Mouse (Mus musculus): ENCODE measurements around the gene Prom1.
A peak's percentile ranks its signal among the peaks of the same experiment; 100 is the strongest.

The Prom1 gene

DNA sequence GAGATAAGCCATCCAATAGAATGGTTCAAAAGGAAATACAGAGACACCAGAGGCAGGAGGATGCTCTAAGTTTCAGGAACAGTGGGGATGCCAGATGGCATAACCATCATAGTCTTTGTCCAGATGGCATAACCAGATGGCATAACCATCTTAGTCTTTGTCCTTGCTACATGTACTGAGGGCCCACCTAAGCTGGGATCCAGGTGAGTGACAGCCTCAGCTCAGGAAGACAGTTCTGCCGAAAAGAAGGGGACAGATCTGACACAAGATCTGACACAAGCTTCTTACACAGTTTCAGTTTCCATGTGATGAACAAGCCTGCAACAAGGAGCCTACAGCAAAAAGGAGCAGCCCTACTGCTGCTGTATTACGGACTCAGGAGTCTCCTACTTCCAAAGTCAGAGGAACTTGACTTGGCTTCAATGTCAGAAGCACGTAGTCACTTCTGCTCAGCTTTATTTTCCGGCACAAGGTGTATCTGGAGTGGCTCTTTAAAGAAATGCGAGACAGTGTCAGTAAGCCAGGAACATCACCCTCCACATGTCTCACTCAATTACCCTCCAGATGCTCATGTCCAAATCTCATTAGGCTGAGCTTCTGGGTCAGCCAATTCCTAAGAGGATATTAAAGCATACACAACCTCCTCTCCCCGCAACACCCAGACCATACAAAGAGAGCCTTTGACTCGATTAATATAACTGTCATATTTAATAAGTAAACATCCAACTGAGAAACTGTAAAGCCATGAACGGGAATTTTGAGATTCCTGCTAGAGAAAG, 21.4 kb downstream of the Prom1 start:
- DNase-seq: no peak

- no peak for DNase-seq
Measured at GRCm38 (mm10) chr5:44075432-44075831, 26.4 kb downstream of the Prom1 start.

DNA sequence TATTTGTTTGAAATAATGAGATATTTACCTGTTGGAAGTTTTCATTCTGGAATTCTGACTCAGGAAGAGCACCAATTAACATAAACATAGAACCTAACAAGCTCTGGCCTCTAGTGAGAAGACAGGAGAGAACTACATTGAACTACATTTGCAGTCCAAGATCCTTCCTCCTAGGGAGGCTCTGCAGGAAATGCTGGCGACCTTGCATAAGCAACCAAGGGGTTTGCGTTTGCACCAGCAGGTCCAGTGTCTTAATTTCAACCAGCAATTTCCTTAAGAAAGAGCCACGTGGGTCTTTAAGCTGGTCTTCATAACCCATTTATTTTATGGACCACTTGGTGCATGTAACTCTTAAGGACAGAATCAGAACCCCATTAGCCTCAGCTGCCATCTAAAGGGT, 28.2 kb downstream of the Prom1 start:
- DNase-seq: no peak

DNA sequence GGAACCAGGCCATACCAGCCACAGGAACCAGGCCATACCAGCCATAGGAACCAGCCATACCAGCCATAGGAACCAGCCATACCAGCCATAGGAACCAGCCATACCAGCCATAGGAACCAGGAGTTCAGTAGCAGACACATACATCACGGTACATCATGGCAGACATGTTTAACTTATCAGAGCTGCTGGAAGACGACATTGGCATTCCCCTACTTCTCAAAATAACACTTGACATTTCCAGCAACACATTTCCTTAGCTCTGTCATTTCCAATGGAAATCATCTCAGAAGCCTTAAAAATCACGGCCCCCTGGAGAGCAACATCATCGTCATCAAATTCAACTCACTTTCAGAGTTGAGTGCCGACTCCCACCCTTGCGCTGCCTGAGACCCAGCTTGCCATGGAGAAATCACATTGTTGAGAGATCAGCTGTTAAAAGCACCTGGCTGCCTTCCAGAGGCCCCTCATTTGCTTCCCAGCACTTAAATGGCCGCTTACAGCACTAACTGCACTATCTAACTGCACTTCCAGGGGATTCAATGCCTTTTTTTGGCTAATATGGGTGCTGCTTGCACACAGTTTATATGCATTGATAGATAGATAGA, 31.2 kb downstream of the Prom1 start:
- no peak for DNase-seq

- no peak for DNase-seq
Measured at GRCm38 (mm10) chr5:44058258-44058657, 43.6 kb downstream of the Prom1 start.

GRCm38 (mm10) chr5:44050213-44050612, 51.6 kb downstream of the Prom1 start:
- no peak for DNase-seq

- no peak for DNase-seq
Measured at GRCm38 (mm10) chr5:44049395-44049976, 52.3 kb downstream of the Prom1 start.

DNA sequence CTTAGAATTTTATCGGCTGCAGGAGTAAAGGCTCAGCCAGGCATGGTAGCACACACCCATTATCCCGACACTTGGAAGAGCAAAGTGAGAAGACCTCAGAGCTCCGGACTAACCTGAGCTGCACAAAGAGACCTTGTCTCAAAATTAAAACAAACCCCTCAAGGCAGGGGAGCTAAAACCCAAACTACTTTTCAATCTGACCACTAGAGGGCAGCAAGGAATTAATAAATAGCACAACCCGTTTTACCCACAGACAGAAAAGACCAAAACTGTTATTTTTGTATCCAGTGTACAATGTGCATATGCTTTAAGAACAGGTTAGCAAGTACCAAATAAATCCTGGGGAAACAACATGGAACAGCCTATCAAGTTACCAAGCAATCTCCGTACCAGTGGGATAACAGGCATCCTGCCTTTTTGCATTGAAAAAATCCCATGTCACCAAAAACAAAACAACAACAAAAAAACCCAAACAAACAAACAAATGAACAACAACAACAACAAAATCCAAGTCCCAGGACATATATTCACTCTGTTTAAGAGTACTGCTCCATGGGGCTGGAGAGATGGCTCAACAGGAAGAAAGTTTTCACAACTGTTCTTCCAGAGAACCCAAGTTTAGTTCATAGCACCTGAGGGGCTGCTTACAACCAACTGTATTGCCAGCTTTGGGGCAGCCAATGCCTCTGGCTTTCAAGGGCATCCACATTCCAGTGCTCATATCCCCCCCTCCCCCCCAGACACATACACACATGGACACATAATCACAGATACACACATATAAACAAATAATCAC, 53.1 kb downstream of the Prom1 start:
- no peak for DNase-seq

DNA sequence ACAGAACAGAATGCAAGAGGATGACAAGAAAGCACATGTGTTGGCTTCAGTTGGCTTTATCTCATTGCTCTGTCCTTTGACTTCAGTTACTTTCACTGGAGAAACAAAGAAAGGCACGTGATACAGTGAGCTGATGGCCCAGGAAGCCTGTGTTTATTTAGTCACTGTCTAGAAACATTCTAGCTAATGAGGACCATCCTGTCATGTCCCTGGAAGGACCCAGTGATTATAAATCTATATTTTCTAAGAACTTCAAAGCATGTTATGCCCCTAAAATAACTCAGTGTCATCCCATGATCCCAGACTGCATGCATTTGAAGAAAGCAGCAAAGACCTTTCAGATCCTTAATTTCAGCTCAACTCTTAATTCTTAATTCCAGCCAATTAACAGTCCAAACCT, 60.1 kb downstream of the Prom1 start:
- DNase-seq: no peak

DNA sequence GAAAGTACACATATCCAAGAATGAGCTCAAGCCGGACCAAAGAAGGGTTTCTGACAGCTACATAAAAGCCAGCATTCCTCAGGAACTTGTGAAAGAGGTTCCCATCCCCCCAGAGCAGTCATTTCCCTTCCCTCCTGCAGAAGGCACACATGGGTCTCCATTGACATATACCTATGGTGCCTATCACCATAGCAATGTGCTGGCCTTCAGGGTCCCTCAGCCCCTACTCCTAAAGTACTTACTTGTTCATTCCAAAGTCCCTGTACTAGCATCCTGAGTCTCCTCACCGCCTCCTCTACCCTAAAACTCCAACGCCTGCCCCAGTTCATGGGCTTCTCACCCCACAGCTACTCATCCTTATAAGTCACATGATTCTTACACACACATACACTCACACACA, 60.8 kb downstream of the Prom1 start:
- no peak for DNase-seq

DNA sequence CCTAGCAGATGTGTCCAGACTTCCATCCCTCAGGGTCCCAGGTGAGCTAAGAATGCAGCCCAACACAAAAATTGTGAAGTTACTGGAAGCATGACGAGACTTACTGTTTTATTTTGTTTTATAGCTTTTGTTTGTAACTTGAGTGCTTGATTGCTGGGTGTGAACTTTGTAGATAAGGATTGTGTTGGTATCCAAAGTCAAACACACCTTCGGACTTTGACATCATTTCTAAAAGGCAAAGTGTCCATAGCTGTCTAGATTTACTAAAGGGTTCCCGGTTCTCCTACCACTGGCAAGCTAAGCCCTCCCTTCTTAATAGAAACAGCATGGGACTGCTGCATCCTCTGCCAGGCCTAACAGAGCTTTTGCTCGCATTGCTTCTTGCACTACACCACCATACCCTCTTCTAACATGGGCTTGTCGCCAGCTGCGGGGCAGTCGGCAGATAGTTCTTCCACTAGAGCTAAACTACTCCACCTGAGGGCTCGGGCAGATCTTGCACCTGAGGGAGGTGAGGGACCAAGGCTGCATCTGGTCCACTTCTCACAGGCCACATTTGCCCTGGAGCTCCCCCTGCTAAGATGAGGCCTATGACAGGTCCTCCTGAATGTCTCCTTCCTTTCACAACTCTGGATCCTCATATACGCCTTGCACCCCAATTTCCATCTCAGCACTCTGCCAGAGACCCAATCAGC, 103.4 kb downstream of the Prom1 start:
- no peak for DNase-seq

- no peak for DNase-seq
Measured at GRCm38 (mm10) chr5:43997626-43998025, 104.2 kb downstream of the Prom1 start.

DNA sequence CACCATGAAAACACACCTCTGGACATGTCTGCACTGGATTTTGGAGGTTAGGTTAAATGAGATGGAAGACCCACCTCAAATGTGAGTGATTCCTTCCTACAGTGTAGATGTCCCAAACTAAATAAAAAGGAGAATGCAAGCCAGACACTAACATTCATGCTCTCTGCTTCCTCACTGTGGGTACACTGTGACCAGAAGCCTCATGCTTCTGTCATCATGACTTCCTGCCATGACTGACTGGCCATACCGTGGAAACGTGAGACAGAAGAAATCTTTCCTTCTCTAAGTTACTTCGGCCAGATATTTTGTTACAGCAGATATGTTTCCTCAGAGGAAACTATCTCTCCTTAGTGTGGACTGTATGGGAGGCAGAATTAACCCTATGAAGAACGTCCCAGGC, 105.7 kb downstream of the Prom1 start:
- no peak for DNase-seq

- no peak for DNase-seq
Measured at GRCm38 (mm10) chr5:43994981-43995380, 106.9 kb downstream of the Prom1 start.

DNA sequence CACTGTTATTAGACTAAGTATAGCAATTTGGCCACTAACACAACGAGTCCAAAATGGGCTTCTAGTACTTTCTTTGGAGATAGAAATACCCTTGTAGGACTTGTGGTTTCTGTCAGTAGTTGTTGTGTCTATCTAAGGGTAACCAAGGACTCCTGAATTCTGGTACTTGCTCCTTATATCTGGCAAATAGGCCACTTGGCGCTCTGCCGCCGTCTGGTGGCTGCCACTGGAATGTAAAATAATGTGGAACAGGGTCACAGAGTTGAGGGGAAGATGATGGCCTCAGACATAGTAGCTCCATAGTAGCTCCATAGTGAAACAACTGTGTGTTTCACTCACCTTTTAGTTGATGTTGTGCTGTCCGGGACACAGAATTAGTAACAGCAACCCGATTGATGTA, 111.5 kb downstream of the Prom1 start:
- DNase-seq: peak; percentile 20

DNA sequence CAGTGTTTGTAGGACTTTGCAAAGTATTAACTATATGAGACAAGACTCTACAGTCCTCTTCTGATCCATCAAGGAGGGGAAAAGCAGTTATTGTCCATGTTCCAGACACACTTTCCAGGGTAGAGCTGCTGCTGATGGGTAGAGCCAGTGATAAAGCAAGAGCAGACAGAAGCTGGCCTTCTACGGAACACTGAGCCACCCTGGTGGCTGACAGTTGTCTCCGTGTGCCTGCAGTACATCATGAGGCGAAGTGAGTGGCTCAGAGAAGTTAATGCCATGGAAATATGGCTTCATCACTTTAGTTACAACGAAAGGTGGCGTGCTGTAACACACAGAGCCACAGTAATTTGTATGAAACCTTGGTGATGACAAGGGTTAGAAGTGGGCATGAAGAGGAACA, 112.8 kb downstream of the Prom1 start:
- DNase-seq: no peak

DNA sequence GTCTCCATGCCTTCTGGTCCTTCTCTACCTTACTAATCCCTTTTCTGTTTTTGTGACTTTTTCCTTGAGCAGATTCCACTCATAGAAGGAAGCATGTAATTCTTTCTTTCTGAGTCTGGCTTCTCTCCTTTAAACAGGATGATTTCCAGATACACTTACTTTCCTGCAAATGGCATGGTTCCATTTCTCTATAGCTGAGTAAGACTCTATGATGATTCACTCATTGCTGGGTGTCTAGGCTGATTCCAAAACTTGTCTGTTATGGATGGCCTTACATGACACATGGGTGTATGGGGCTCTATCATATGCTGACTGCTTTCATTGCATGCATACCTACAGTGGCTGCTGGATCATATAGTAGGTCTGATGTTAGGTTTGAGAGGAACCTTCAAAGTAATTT, 115.6 kb downstream of the Prom1 start:
- DNase-seq: no peak

- no peak for DNase-seq
Measured at GRCm38 (mm10) chr5:43982896-43983295, 118.9 kb downstream of the Prom1 start.

DNA sequence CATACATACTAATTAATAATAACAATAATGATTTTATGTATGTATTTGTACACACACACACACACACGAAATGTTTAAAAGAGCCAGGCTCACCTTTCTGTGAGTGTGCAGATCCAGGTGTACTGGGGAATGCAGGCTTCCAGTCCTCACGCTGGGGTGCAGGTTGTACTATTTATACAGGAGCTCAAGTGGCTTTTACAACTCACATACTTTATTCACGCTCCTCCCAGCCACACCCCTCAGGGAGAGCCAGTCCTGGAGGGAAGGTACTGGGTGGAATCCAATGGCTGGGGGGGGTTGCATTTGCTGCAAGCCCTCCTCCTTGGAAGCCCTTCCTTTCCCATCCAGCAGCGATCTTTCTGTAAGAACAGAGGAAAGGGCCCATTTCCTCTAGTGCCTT, 120.2 kb downstream of the Prom1 start, which contains the start of gene Fgfbp1:
Gene Fgfbp1, minus strand, starts transcription at position 160 of the 400 bp plus-strand sequence.
- DNase-seq: no peak

DNA sequence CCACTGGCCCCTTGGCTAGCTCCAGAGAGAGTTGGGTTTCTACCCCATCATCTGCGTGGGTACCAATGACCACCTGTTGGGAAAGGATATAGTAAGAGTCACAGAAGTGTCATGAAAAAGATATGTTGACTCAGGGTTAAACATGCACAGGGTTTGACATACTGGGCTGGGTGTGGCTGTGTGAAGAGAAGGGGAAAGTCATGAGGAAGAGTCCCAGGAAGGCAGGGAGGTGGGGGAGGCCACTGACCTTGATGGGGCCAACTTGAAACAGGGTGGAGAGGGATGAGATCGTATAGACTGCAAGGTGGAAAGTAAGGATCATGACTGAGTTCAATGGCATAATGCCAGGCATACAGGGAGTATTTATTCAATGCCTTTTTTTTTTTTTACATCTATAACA, 121.4 kb downstream of the Prom1 start:
- DNase-seq: no peak

DNA sequence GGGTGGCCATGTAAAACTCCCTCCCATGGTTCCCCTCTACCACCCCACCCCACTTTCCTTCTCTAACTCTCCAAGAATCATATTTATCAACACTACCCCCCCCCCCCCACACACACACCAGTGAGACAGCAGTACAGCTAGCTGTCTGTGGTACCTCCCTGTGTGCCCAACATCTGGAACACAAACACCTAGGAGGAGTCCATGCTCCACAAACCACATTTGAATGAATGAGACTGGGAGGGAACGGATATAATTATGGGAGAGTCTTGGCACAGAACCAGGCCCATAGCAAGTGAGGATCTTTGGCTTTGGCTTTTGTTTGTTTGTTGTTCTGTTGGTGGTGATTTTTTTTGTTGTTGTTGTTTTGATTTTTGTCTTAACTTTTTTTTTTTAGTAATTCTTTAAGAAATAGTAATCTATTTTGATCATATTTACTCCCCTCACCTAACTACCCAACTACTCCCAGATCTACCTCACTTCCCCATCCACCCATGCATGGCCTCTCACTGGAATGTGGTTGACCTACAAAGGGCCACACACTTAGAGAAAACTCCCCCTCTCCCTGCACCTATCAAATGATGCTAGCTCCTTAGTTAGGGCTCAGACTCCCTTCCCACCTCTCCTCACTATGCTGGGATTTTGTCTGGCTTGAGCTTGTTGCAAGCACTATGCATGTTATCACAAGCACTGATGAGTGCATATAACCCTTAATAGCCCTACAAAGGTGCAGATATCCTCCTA, 124.8 kb downstream of the Prom1 start:
- no peak for DNase-seq

GRCm38 (mm10) chr5:43974166-43974565, 127.7 kb downstream of the Prom1 start:
- DNase-seq: no peak
